Mouse (Mus musculus) G1E (cell line): ENCODE measurements at regions not wholly inside any gene's neighbourhood (a gene's known extent, or its start where the extent isn't known, plus 50 kb on each side); places are given as distances from the start of the nearest gene placed in this dataset.

Source experiments
- CTCF ChIP-seq: IDR thresholded peaks from 2 replicates; pipeline ENCODE4 v1.5.1; 2012; ENCODE audit warnings: low read depth, low read length, inconsistent platforms, mixed read lengths
- TAL1 ChIP-seq: conservative IDR thresholded peaks from 2 replicates; pipeline ENCODE4 v1.6.1; 2012; ENCODE audit warnings: low read depth, low read length, inconsistent platforms, mixed read lengths

DNA sequence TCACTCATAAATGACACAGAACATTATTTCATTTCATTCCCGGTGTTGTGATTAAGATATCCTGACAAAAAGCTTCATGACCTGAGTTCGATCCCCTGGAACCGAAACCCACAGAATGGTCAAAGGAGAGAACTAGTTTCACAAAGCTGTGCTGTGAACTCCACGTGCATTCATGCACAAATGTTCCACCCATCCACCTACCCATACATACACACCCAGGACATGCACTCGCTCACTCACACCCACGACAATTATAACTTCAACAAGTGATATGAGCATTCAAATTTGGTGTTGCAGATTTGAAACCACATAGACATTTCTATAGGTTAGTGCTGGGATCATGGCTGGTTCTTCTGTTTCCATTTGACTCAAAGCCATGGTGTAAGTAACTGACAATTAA lies 243.4 kb downstream of the Gm11361 start:
- no peak for TF ChIP-seq CTCF
- TF ChIP-seq TAL1 = no peak
